Mouse (Mus musculus) CH12.LX (cell line): Measurements from ENCODE around the gene Gm48551.

ENCODE experiments used
- CTCF ChIP-seq, 2 experiments: IDR thresholded peaks in 1 of 2; conservative IDR thresholded peaks in 1 of 2; 2 replicates each; pipeline ENCODE4 v1.5.1; 2011 to 2012; ENCODE audit warnings: low read depth in 2 of 2, low read length in 2 of 2, improper control_type of control experiment in 1 of 2, inconsistent platforms in 1 of 2, mild to moderate bottlenecking in 1 of 2, moderate library complexity in 1 of 2
- E2F4 ChIP-seq: IDR thresholded peaks from 2 replicates; pipeline ENCODE4 v1.6.1; 2011; ENCODE audit warnings: low read depth, low read length, improper control_type of control experiment; ENCODE audit not compliant: insufficient replicate concordance
- EP300 ChIP-seq: IDR thresholded peaks from 2 replicates; pipeline ENCODE4 v1.6.1; 2011; ENCODE audit warnings: low read length, improper control_type of control experiment
- JUND ChIP-seq: conservative IDR thresholded peaks from 2 replicates; pipeline ENCODE4 v1.6.1; 2011; ENCODE audit warnings: low read depth, low read length, improper control_type of control experiment
- MAZ ChIP-seq: IDR thresholded peaks from 2 replicates; pipeline ENCODE4 v1.6.1; 2012; ENCODE audit warnings: low read depth, mild to moderate bottlenecking, inconsistent platforms, low read length, improper control_type of control experiment, moderate library complexity
- POLR2A ChIP-seq: IDR thresholded peaks from 2 replicates; pipeline ENCODE4 v1.6.1; 2011; ENCODE audit warnings: low read depth, mild to moderate bottlenecking, improper control_type of control experiment, low read length
- POLR2AphosphoS2 ChIP-seq: IDR thresholded peaks from 2 replicates; pipeline ENCODE4 v1.6.1; 2011; ENCODE audit warnings: low read depth, low read length, improper control_type of control experiment
- RAD21 ChIP-seq: IDR thresholded peaks from 2 replicates; pipeline ENCODE4 v1.6.1; 2011; ENCODE audit warnings: low read depth, mild to moderate bottlenecking, low read length, improper control_type of control experiment, moderate library complexity
- UBTF ChIP-seq: IDR thresholded peaks from 2 replicates; pipeline ENCODE4 v1.6.1; 2012; ENCODE audit warnings: low read depth, mild to moderate bottlenecking, inconsistent platforms, low read length, improper control_type of control experiment, moderate library complexity
- ZMIZ1 ChIP-seq: IDR thresholded peaks from 2 replicates; pipeline ENCODE4 v1.6.1; 2012; ENCODE audit warnings: low read depth, mild to moderate bottlenecking, inconsistent platforms, low read length, improper control_type of control experiment

- TF ChIP-seq UBTF (no peak), ZMIZ1 (no peak), CTCF (conservative IDR thresholded peaks at IDR 0.05 in 1 of 2, IDR thresholded peaks at IDR 0.05 in 1 of 2; ENCODE audit: low read depth in 2 of 2, low read length in 2 of 2) (no peak), POLR2A (no peak), EP300 (no peak), POLR2AphosphoS2 (no peak), JUND (no peak), E2F4 (no peak), MAZ (no peak), RAD21 (no peak)
Observed at GRCm38 (mm10) chr10:81387716-81388115, 3.5 kb downstream of the Gm48551 start.
